Mouse (Mus musculus) bone marrow, adult 2 months (tissue): ENCODE measurements around the gene Cfap126.

Experiments
- CTCF ChIP-seq: fragments of 200-500 bp; IDR thresholded peaks from 2 replicates; pipeline ENCODE4 v1.5.1; 2011; ENCODE audit warnings: low read length, control low read depth; ENCODE audit not compliant: control insufficient read depth, insufficient read depth
- POLR2A ChIP-seq: fragments of 200-500 bp; IDR thresholded peaks from 2 replicates; pipeline ENCODE4 v1.6.1; 2011; ENCODE audit warnings: low read depth, mild to moderate bottlenecking, control low read depth, low read length, borderline replicate concordance; ENCODE audit not compliant: control insufficient read depth

- TF ChIP-seq CTCF: peak; percentile 94
- peak; percentile 19; the same call in 1 of the 2 replicates for TF ChIP-seq POLR2A
Measured at GRCm38 (mm10) chr1:171111020-171111780, 2.5 kb upstream of the Cfap126 start.
